Mouse (Mus musculus): ENCODE results near the gene Trim46. TPM values are rescaled to one million over a fixed set of nuclear protein-coding genes. Genes with fewer than 3 reads are reported as not detected.
A peak's percentile ranks its signal among the peaks of the same experiment; 100 is the strongest.

Trim46 gene
- polyA plus RNA-seq, 1 experiment from 2014 or later, result 57.7 TPM

- peak overlapping the region; percentile 74 for H3K4me3 ChIP-seq
- no peaks in the 10 kb centered on the region for H3K27me3 ChIP-seq
- H3K4me2 ChIP-seq (replicated peaks), result peak overlapping the region; percentile 91
- H3K9ac ChIP-seq (replicated peaks), result peak overlapping the region; percentile 74
- no peaks in the 10 kb centered on the region for H3K9me3 ChIP-seq
- 1% methylated on average over 24 of the region's 26 CpGs for whole genome bisulfite sequencing
- H3K27ac ChIP-seq (replicated peaks), result peak overlapping the region; percentile 96
- peaks cover 49% of the 10 kb centered on the region for H3K4me1 ChIP-seq
- peaks cover 23% of the 10 kb centered on the region for H3K36me3 ChIP-seq
- peak; percentile 68 for ATAC-seq (replicated peaks)
These were observed 974 bp downstream of the Trim46 start for GRCm38 (mm10) chr3:89244982-89245687.

DNA sequence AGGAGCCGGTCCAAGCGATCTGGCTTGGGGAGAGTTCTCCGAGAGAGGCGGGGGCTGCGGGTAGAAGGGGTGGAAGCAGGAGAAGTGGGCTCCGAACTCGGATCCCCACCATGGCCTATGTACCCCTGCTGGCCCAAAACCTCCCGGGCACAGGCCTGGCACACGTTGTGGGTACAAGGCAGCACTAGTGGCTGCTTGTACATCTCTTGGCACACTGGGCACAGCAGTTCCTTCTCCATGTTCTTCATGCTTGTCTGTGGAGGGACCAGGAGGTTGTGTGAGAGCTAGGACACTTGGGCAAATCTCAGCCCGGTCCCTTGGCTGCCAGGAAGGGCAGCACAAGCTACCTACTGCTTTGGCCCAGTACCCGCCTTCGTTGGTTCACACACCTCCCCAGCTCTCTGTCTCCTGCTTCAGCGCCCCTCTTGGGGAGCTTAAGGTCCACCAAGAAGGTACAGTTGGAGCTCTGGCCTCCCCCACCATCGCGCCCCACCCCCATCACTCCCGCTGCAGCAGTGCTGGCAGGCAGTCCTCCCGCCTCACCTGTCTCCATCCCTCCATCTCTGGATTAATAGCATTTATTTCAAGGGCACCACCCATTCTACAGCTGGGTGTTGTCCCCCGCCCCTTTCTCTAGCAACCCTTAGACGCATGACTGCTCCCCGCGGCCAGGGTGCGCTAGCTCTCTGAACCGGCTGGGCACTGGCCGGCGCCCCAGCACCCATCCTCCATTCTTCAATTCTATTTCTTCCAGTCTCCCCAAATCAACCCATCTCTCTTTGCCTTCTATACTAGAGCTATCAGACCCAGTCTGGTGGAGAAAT, 1.7 kb downstream of the Trim46 start:
- peaks cover 31% of the 10 kb centered on the region for H3K36me3 ChIP-seq
- peak; percentile 23 for ATAC-seq (replicated peaks)
- H3K4me2 ChIP-seq (replicated peaks), result peak overlapping the region; percentile 91
- peak overlapping the region; percentile 96 for H3K27ac ChIP-seq (replicated peaks)
- peaks cover 49% of the 10 kb centered on the region for H3K4me1 ChIP-seq
- H3K4me3 ChIP-seq, result peak overlapping the region; percentile 74
- no peaks in the 10 kb centered on the region for H3K9me3 ChIP-seq
- H3K9ac ChIP-seq (replicated peaks), result peak overlapping the region; percentile 74
- 6% methylated on average over 25 of the region's 25 CpGs for WGBS
- H3K27me3 ChIP-seq, result no peaks in the 10 kb centered on the region

DNA sequence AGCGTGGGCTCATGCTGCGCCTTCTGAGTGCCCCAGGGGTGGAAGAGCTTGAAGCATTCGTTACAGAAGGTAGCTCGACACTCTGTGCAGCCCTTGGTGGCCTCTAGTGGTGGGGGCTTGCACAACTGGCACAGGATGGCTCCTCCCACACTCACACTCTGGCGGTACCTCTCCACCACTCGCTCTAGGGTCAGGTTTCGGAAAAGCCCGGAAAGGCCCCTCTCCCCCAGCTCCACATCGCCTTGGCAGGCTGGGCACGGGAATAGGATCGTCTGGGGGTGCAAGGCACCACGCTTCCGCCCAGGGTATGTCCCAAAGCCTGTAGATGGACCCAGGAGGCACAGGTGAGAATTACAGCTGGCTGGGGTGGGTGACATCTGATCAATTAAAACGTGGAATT, 2.5 kb downstream of the Trim46 start:
- ATAC-seq (replicated peaks), result no peak; the same call in 1 of the 2 replicates
- no peaks in the 10 kb centered on the region for H3K27me3 ChIP-seq
- peaks cover 38% of the 10 kb centered on the region for H3K36me3 ChIP-seq
- peaks cover 49% of the 10 kb centered on the region for H3K4me1 ChIP-seq
- no peaks in the 10 kb centered on the region for H3K9me3 ChIP-seq
- peak overlapping the region; percentile 74 for H3K9ac ChIP-seq (replicated peaks)
- H3K4me2 ChIP-seq (replicated peaks), result peak overlapping the region; percentile 91
- H3K27ac ChIP-seq (replicated peaks), result peak overlapping the region; percentile 96
- peak overlapping the region; percentile 74 for H3K4me3 ChIP-seq
- 9% methylated on average over 14 of the region's 14 CpGs for WGBS

DNA sequence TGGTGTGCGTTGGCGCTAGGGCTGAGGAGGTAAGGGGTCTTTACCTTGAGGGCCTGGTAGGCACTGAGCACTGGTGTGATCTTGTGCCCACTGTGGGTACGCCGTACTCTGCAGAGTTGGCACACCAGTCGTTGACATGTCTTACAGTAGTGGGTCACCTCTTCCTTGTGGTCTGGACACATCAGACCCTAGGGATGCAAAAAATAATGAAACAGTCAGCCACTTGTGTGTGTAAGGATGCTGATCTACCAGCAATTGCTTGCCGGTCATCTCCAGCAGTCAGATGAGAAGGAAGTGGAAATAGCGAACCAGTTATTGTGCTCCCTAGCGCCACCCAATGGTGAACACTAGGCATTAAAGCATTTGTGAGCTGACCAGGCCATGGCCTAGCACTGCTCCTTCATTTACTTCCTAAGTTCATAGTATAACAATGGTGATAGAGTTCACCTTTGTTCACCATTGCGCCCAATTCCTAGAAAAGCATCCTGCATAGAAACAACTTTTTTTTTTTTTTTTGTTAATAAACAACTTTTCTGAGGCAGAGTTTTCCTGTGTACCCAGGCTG, 3.7 kb downstream of the Trim46 start:
- peaks cover 50% of the 10 kb centered on the region for H3K36me3 ChIP-seq
- H3K4me2 ChIP-seq (replicated peaks), result no peak overlapping the region
- peaks cover 47% of the 10 kb centered on the region for H3K4me1 ChIP-seq
- H3K9me3 ChIP-seq, result no peaks in the 10 kb centered on the region
- WGBS, result 71% methylated on average over 9 of the region's 9 CpGs
- no peak for ATAC-seq (replicated peaks)
- H3K27me3 ChIP-seq, result no peaks in the 10 kb centered on the region
- no peak overlapping the region for H3K9ac ChIP-seq (replicated peaks)
- H3K27ac ChIP-seq (replicated peaks), result no peak overlapping the region
- H3K4me3 ChIP-seq, result no peak overlapping the region

GRCm38 (mm10) chr3:89238494-89238893, 7.6 kb downstream of the Trim46 start:
- Histone ChIP-seq H3K4me1 (peaks cover 18% of the 10 kb centered on the region), H3K27me3 (no peaks in the 10 kb centered on the region), H3K4me2 (replicated peaks) (no peak overlapping the region), H3K9me3 (no peaks in the 10 kb centered on the region), H3K4me3 (no peak overlapping the region), H3K36me3 (peaks cover 86% of the 10 kb centered on the region), H3K27ac (replicated peaks) (no peak overlapping the region), H3K9ac (replicated peaks) (no peak overlapping the region)
- ATAC-seq (replicated peaks), result no peak
- 78% methylated on average over 9 of the region's 12 CpGs for WGBS

GRCm38 (mm10) chr3:89237682-89238081, 8.4 kb downstream of the Trim46 start:
- no peaks in the 10 kb centered on the region for H3K27me3 ChIP-seq
- no peak overlapping the region for H3K9ac ChIP-seq (replicated peaks)
- H3K36me3 ChIP-seq, result peaks cover 94% of the 10 kb centered on the region
- no peak overlapping the region for H3K27ac ChIP-seq (replicated peaks)
- H3K4me3 ChIP-seq, result no peak overlapping the region
- no peak for ATAC-seq (replicated peaks)
- no peak overlapping the region for H3K4me2 ChIP-seq (replicated peaks)
- no peaks in the 10 kb centered on the region for H3K9me3 ChIP-seq
- peaks cover 10% of the 10 kb centered on the region for H3K4me1 ChIP-seq
- WGBS, result 93% methylated on average over 21 of the region's 21 CpGs

DNA sequence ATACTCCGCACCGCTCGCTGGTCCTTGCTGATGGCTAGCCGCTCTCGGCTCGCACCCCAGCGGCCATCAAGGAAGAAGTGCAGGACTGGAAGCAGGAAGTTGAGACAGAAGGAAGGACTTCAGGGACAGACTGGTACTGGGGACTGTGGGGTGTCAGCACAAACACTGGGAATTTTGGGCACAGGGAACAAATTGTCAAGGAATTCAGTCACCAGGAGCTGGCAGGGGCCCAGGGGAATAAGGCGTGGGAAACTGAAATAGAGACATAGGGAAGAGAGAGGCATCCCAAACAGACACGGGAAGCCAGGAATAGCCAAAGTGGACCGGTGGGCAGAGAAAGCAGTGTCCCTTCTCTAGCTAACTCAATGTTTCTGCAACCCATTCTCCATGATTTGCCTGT, 9.6 kb downstream of the Trim46 start:
- no peak for ATAC-seq (replicated peaks)
- H3K9ac ChIP-seq (replicated peaks), result no peak overlapping the region
- H3K4me2 ChIP-seq (replicated peaks), result no peak overlapping the region
- H3K27me3 ChIP-seq, result no peaks in the 10 kb centered on the region
- no peak overlapping the region for H3K27ac ChIP-seq (replicated peaks)
- no peak overlapping the region for H3K4me3 ChIP-seq
- 89% methylated on average over 10 of the region's 10 CpGs for WGBS
- H3K36me3 ChIP-seq, result peaks cover 85% of the 10 kb centered on the region
- H3K4me1 ChIP-seq, result no peaks in the 10 kb centered on the region
- H3K9me3 ChIP-seq, result no peaks in the 10 kb centered on the region

- Histone ChIP-seq H3K4me3 (no peak overlapping the region), H3K36me3 (peaks cover 57% of the 10 kb centered on the region), H3K9ac (replicated peaks) (no peak overlapping the region), H3K27me3 (no peaks in the 10 kb centered on the region), H3K4me2 (replicated peaks) (no peak overlapping the region), H3K27ac (replicated peaks) (no peak overlapping the region), H3K9me3 (no peaks in the 10 kb centered on the region), H3K4me1 (peaks cover 4% of the 10 kb centered on the region)
- 76% methylated on average over 14 of the region's 14 CpGs for WGBS
- 0 out of 2 replicates have a peak, but pooled peaks have one; percentile 15 for ATAC-seq (replicated peaks)
These were observed 12.5 kb downstream of the Trim46 start for GRCm38 (mm10) chr3:89233562-89234110.

- 80% methylated on average over 6 of the region's 6 CpGs for WGBS
- no peak overlapping the region for H3K4me3 ChIP-seq
- ATAC-seq (replicated peaks), result no peak
- H3K9ac ChIP-seq (replicated peaks), result no peak overlapping the region
- no peaks in the 10 kb centered on the region for H3K9me3 ChIP-seq
- no peak overlapping the region for H3K4me2 ChIP-seq (replicated peaks)
- H3K4me1 ChIP-seq, result peaks cover 14% of the 10 kb centered on the region
- H3K27ac ChIP-seq (replicated peaks), result no peak overlapping the region
- peaks cover 47% of the 10 kb centered on the region for H3K36me3 ChIP-seq
- H3K27me3 ChIP-seq, result no peaks in the 10 kb centered on the region
These were observed 13.5 kb downstream of the Trim46 start for GRCm38 (mm10) chr3:89232614-89233013.

DNA sequence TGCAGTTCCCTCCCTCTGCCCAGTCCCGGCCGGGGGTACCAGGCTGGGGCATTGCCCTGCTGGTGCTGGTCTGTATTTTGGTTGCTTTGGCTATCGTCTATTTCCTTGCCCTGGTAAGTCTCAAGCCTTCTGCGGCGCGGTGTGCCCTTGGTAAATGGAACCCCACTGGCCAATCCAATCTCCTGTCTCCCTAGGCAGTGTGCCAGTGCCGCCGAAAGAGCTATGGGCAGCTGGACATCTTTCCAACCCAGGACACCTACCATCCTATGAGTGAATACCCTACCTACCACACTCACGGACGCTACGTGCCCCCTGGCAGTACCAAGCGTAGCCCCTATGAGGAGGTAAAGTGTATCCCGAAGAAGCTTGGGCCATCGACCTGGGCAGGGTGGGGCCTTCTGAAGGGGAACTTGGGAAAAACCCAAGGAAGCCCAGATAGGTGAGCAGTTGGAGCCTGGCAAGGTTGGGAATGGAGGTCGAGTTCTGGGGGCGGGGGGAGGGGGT, 14.3 kb downstream of the Trim46 start:
- no peak overlapping the region for H3K4me2 ChIP-seq (replicated peaks)
- no peaks in the 10 kb centered on the region for H3K27me3 ChIP-seq
- H3K4me3 ChIP-seq, result no peak overlapping the region
- no peak overlapping the region for H3K9ac ChIP-seq (replicated peaks)
- no peak for ATAC-seq (replicated peaks)
- no peaks in the 10 kb centered on the region for H3K9me3 ChIP-seq
- peaks cover 40% of the 10 kb centered on the region for H3K36me3 ChIP-seq
- no peak overlapping the region for H3K27ac ChIP-seq (replicated peaks)
- H3K4me1 ChIP-seq, result peaks cover 20% of the 10 kb centered on the region
- WGBS, result 77% methylated on average over 16 of the region's 16 CpGs

GRCm38 (mm10) chr3:89231345-89231744, 14.8 kb downstream of the Trim46 start:
- Histone ChIP-seq H3K9ac (replicated peaks) (no peak overlapping the region), H3K27ac (replicated peaks) (no peak overlapping the region), H3K9me3 (no peaks in the 10 kb centered on the region), H3K4me2 (replicated peaks) (no peak overlapping the region), H3K4me3 (no peak overlapping the region), H3K36me3 (peaks cover 35% of the 10 kb centered on the region), H3K4me1 (peaks cover 25% of the 10 kb centered on the region), H3K27me3 (no peaks in the 10 kb centered on the region)
- no peak for ATAC-seq (replicated peaks)
- WGBS, result 83% methylated on average over 7 of the region's 7 CpGs

GRCm38 (mm10) chr3:89230561-89230960, 15.5 kb downstream of the Trim46 start:
- Histone ChIP-seq H3K27ac (replicated peaks) (no peak overlapping the region), H3K9ac (replicated peaks) (no peak overlapping the region), H3K27me3 (no peaks in the 10 kb centered on the region), H3K4me2 (replicated peaks) (no peak overlapping the region), H3K4me1 (peaks cover 33% of the 10 kb centered on the region), H3K9me3 (no peaks in the 10 kb centered on the region), H3K4me3 (no peak overlapping the region), H3K36me3 (peaks cover 27% of the 10 kb centered on the region)
- 94% methylated on average over 2 of the region's 2 CpGs for WGBS
- no peak for ATAC-seq (replicated peaks)

Data from forebrain, embryonic 15.5 days (tissue).